9 mouse cellular contexts compared by ENCODE assay signal in the genomic region with DNA sequence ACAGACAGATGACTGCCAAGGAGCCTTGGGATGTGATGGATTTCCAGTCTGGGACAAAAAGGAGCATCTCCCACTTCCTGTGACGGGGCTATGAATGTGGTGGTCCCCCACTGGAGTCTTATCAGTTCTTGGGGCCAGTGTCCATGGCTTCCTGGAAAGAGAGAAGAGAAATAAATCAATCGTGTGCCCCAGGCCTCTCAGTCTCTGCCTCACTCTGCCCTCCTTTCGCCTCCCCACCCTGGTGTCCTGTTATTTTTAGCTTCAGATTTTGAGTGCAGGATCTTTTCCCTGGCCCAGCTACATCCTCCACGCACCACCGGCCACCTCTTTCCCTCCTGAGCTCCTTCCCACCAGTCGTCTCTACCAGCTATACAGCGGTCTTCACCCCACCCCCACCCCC. TPM values are rescaled to one million over a fixed set of nuclear protein-coding genes. Genes with fewer than 3 reads are reported as not detected.
DNase-seq lines count a peak whose midpoint lies in the region; ATAC-seq and TF ChIP-seq lines count a peak whose summit lies in the region.
"Had no signal": no experiment of that assay in that cellular context is flagged by ENCODE, and none has a peak within 500 bp of the region (broad histone marks: within the 10 kb centered on the region; RNA-seq: fewer than 3 reads in every experiment).

No protein-coding gene starts in this region.

- 0 out of 2 replicates have a peak, but pooled peaks cover 3% of the 10 kb centered on the region for H3K27me3 ChIP-seq in intestine, embryonic 14.5 days (replicated peaks; ENCODE audit: control insufficient read depth, insufficient read depth, low read length)
- peaks cover 11% of the 10 kb centered on the region; the same call in 1 of the 2 replicates for H3K27me3 ChIP-seq in neural tube, embryonic 13.5 days

- TF ChIP-seq POLR2A in embryonic fibroblast, embryonic 13.5 days (IDR thresholded peaks at IDR 0.05; ENCODE audit: low read depth, low read length), result no peak

- no peak for DNase-seq in left cerebral cortex, adult 2 months (ENCODE audit: extremely low spot score in 1 of 2, low spot score in 2 of 2)
- no peak for DNase-seq in left cerebral cortex, adult 11 months (ENCODE audit: low spot score)
- DNase-seq in intestine, embryonic 14.5 days (ENCODE audit: low spot score), result no peak
- no peak for DNase-seq in layer of hippocampus, adult 11-12 months (ENCODE audit: low spot score)
- DNase-seq in left cerebral cortex, adult 9 months (ENCODE audit: low spot score in 2 of 2), result no peak
- DNase-seq in adrenal gland, postnatal 25 days, result no peak

- peak overlapping the region; percentile 47 for H3K9ac ChIP-seq in intestine, embryonic 14.5 days (ENCODE audit: low read length)
- H3K9ac ChIP-seq in neural tube, embryonic 13.5 days, result peak overlapping the region; percentile 82

- intact Hi-C loops in left cerebral cortex, adult 2 months (cut with DNase I), result no loop called here

- ATAC-seq in intestine, embryonic 14.5 days (replicated peaks; ENCODE audit: low FRiP score, low TSS enrichment, low read depth), result no peak
- peak; percentile 16; the same call in 1 of the 2 replicates for ATAC-seq in neural tube, embryonic 13.5 days (ENCODE audit: low read depth)

- peak overlapping the region; percentile 79 for H3K4me3 ChIP-seq in left cerebral cortex, adult 2 months
- peak overlapping the region; percentile 93 for H3K4me3 ChIP-seq in embryonic fibroblast, embryonic 13.5 days (ENCODE audit: insufficient read depth, low read length)
- peak overlapping the region; percentile 49; the same call in 1 of the 2 replicates for H3K4me3 ChIP-seq in intestine, embryonic 14.5 days (ENCODE audit: low read depth, low read length)
- H3K4me3 ChIP-seq in neural tube, embryonic 13.5 days, result peak overlapping the region; percentile 53

- WGBS in intestine, embryonic 14.5 days, result 58% methylated on average over 7 of the region's 7 CpGs
- 62% methylated on average over 7 of the region's 7 CpGs for WGBS in neural tube, embryonic 13.5 days

- TF ChIP-seq CTCF in left cerebral cortex, adult 2 months (IDR thresholded peaks at IDR 0.05), result no peak
- TF ChIP-seq CTCF in embryonic fibroblast, embryonic 13.5 days (IDR thresholded peaks at IDR 0.05; ENCODE audit: borderline replicate concordance, insufficient read depth, low read length), result no peak

- H3K27ac ChIP-seq in left cerebral cortex, adult 2 months, result peak overlapping the region; percentile 97
- H3K27ac ChIP-seq in embryonic fibroblast, embryonic 13.5 days (ENCODE audit: insufficient read depth, low read length), result no peak overlapping the region
- no peak overlapping the region for H3K27ac ChIP-seq in intestine, embryonic 14.5 days (ENCODE audit: low read depth)
- peak overlapping the region; percentile 70 for H3K27ac ChIP-seq in neural tube, embryonic 13.5 days (replicated peaks)

- H3K9me3 ChIP-seq in intestine, embryonic 14.5 days (ENCODE audit: control insufficient read depth, low read length), result no peaks in the 10 kb centered on the region
- H3K9me3 ChIP-seq in neural tube, embryonic 13.5 days, result no peaks in the 10 kb centered on the region

- no peaks in the 10 kb centered on the region for H3K36me3 ChIP-seq in intestine, embryonic 14.5 days (ENCODE audit: control insufficient read depth, insufficient read depth, low read length)
- no peaks in the 10 kb centered on the region for H3K36me3 ChIP-seq in neural tube, embryonic 13.5 days

- peaks cover 6% of the 10 kb centered on the region for H3K4me1 ChIP-seq in embryonic fibroblast, embryonic 13.5 days (ENCODE audit: control insufficient read depth, insufficient read depth, low read length)
- H3K4me1 ChIP-seq in intestine, embryonic 14.5 days (replicated peaks; ENCODE audit: control insufficient read depth, insufficient read depth, low read length), result peaks cover 8% of the 10 kb centered on the region
- peaks cover 28% of the 10 kb centered on the region for H3K4me1 ChIP-seq in neural tube, embryonic 13.5 days (replicated peaks)

- H3K4me2 ChIP-seq in intestine, embryonic 14.5 days (ENCODE audit: low read length), result peak overlapping the region; percentile 95
- H3K4me2 ChIP-seq in neural tube, embryonic 13.5 days, result peak overlapping the region; percentile 81

RNA-seq across cellular contexts. Expression of a gene that starts 0.5 kb away (rescaled TPM):
- 1,000 to 10,000 TPM; 1,064 to 1,067 TPM for total RNA-seq in left cerebral cortex, adult 2 months (2021)
- 17.5 and 24.1 TPM in 2 replicates for polyA plus RNA-seq in embryonic fibroblast, embryonic 13.5 days (2011; ENCODE audit: insufficient read length, low read depth, missing spikeins)
- polyA plus RNA-seq in intestine, embryonic 14.5 days (2014; fragmentation: Nextera tagmentation; extraction: Ambion mirVana), result 7.6 and 8.0 TPM in 2 replicates
- polyA plus RNA-seq in neural tube, embryonic 13.5 days (2015; fragmentation: Nextera tagmentation; extraction: Ambion mirVana), result 67.2 and 69.8 TPM in 2 replicates
- total RNA-seq in adrenal gland, postnatal 25 days (2021), result 10.1 and 17.6 TPM in 2 replicates
- polyA plus RNA-seq: erythroblast, embryonic 14.5 days had no signal

RNA-seq across cellular contexts. Expression of a gene that starts 9.5 kb away (rescaled TPM):
- 1 to 10 TPM; 1.6 to 1.9 TPM for total RNA-seq in left cerebral cortex, adult 2 months (2021)
- not detected in 2 replicates for polyA plus RNA-seq in embryonic fibroblast, embryonic 13.5 days (2011; ENCODE audit: insufficient read length, low read depth, missing spikeins)
- polyA plus RNA-seq in intestine, embryonic 14.5 days (2014; fragmentation: Nextera tagmentation; extraction: Ambion mirVana), result 0.45 and 0.47 TPM in 2 replicates
- polyA plus RNA-seq in neural tube, embryonic 13.5 days (2015; fragmentation: Nextera tagmentation; extraction: Ambion mirVana), result 0.57 and 2.1 TPM in 2 replicates
- total RNA-seq in adrenal gland, postnatal 25 days (2021), result 0.21 TPM in 1 of 2 replicates, not detected in the other
- polyA plus RNA-seq: erythroblast, embryonic 14.5 days had no signal

RNA-seq across cellular contexts. Expression of a gene that starts 13.7 kb away (rescaled TPM):
- total RNA-seq in left cerebral cortex, adult 2 months (2021), result 100 to 1,000 TPM; 170 to 181 TPM
- 75.9 and 77.3 TPM in 2 replicates for polyA plus RNA-seq in embryonic fibroblast, embryonic 13.5 days (2011; ENCODE audit: insufficient read length, low read depth, missing spikeins)
- 12.1 TPM in 2 replicates for polyA plus RNA-seq in intestine, embryonic 14.5 days (2014; fragmentation: Nextera tagmentation; extraction: Ambion mirVana)
- polyA plus RNA-seq in neural tube, embryonic 13.5 days (2015; fragmentation: Nextera tagmentation; extraction: Ambion mirVana), result 21.0 and 23.1 TPM in 2 replicates
- total RNA-seq in adrenal gland, postnatal 25 days (2021), result 100 and 102 TPM in 2 replicates

RNA-seq across cellular contexts. Expression of a gene that starts 14.2 kb away (rescaled TPM):
- not detected for total RNA-seq in left cerebral cortex, adult 2 months (2021)
- polyA plus RNA-seq in embryonic fibroblast, embryonic 13.5 days (2011; ENCODE audit: insufficient read length, low read depth, missing spikeins), result 0.58 and 0.63 TPM in 2 replicates
- not detected in 2 replicates for polyA plus RNA-seq in intestine, embryonic 14.5 days (2014; fragmentation: Nextera tagmentation; extraction: Ambion mirVana)
- polyA plus RNA-seq in neural tube, embryonic 13.5 days (2015; fragmentation: Nextera tagmentation; extraction: Ambion mirVana), result not detected in 2 replicates
- not detected in 2 replicates for total RNA-seq in adrenal gland, postnatal 25 days (2021)

RNA-seq across cellular contexts. Expression of a gene that starts 28.8 kb away (rescaled TPM):
- 100 to 1,000 TPM; 298 to 309 TPM for total RNA-seq in left cerebral cortex, adult 2 months (2021)
- polyA plus RNA-seq in embryonic fibroblast, embryonic 13.5 days (2011; ENCODE audit: insufficient read length, low read depth, missing spikeins), result 149 and 157 TPM in 2 replicates
- 440 and 466 TPM in 2 replicates for polyA plus RNA-seq in intestine, embryonic 14.5 days (2014; fragmentation: Nextera tagmentation; extraction: Ambion mirVana)
- 687 and 693 TPM in 2 replicates for polyA plus RNA-seq in neural tube, embryonic 13.5 days (2015; fragmentation: Nextera tagmentation; extraction: Ambion mirVana)
- 357 and 392 TPM in 2 replicates for total RNA-seq in adrenal gland, postnatal 25 days (2021)

Comparison
In these comparisons a context has a peak if more than half of its experiments do, and no peak if none do; other contexts are left out.
1. H3K27ac ChIP-seq: peak in left cerebral cortex, adult 2 months (single experiment) and neural tube, embryonic 13.5 days (single experiment); none in embryonic fibroblast, embryonic 13.5 days (single experiment) and intestine, embryonic 14.5 days (single experiment).
2. Peak in every context shown above with its lines, with median percentiles within 50 percentile points of each other: H3K4me3 ChIP-seq.